Mouse (Mus musculus): ENCODE results near the gene Grin2a.

The Grin2a gene

GRCm38 (mm10) chr16:9752600-9752999 lies 242.8 kb downstream of the Grin2a start:
- no peak for DNase-seq (ENCODE audit: low spot score)

- DNase-seq (ENCODE audit: low spot score) = no peak
Measured at GRCm38 (mm10) chr16:9751045-9751569, 244.3 kb downstream of the Grin2a start.

DNA sequence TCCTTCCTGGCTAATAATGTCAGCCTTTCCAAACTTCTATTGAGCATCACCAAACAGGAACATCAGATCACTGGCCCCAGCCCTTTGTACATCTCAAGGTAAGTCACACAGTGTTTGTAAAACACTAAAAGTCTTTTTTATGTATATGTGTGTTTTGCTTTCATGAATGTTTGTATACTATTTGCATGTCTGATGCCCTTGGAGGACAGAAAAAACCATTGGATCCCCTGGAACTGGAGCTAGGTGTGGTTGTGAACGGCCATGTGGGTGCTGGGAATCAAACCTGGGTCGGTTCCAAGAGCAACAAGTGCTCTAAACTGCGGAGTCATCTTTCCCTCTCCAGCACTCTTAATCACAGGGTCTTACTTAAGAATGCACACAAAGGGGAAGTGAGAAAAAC lies 245.7 kb downstream of the Grin2a start:
- no peak for DNase-seq (ENCODE audit: low spot score)

GRCm38 (mm10) chr16:9742443-9742842 lies 252.9 kb downstream of the Grin2a start:
- DNase-seq (ENCODE audit: low spot score) = no peak

- no peak for DNase-seq (ENCODE audit: low spot score)
Measured at GRCm38 (mm10) chr16:9738679-9739078, 256.7 kb downstream of the Grin2a start.

DNA sequence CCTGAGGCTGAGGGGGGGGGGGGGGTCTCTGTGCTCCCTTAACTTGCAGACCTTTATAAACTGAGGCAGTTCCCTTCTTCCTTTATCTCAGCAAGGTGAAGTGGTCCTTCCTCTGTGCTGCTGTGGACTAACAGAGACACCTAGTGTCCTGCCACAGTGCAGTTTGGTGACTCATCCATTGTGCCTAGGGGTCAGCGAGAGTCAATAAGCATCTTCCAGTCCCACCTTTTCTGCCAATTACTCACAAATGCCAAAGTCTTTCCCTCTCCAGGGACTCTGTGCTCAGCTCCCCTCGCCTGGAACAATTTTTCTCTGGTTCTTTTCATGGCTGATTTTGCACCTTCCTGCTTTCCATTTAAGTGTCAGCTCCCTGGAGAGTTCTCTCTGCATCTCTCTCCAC lies 258.2 kb downstream of the Grin2a start:
- no peak for DNase-seq (ENCODE audit: low spot score)

DNA sequence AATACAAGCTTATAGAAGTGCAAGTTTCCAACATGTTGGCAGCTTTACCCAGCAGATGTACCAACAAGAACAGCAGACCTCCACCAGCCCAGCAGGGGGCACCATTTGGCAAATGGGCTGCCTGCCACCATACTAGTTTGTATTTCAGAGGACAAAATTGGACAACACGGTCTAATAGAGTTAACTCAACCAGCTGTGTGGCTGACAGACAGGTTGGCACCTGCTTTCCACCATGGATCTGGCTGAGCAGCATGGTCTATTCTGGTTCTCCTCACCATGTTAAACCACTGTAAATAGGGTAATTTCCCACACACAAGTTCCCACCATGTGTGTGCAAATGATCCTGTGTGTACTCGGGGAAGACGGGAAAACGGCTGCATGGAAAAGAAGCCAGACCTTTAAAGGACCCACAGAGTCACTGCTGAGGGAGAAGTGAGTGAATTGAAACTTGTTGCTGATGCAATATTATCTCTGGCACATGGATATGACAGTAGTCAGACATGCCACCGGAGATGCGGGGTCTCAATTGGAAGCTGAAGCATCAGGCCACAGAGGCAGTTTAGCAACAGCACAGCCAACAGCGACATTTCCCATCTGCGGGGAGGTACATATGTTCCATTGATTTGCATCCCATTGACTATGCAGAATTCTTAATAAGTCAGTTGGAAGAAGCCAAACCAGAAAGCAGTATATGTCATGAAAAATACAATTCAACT lies 259.8 kb downstream of the Grin2a start:
- DNase-seq (ENCODE audit: low spot score) = no peak

- no peak for DNase-seq (ENCODE audit: low spot score)
Measured at GRCm38 (mm10) chr16:9727603-9728002, 267.8 kb downstream of the Grin2a start.

DNA sequence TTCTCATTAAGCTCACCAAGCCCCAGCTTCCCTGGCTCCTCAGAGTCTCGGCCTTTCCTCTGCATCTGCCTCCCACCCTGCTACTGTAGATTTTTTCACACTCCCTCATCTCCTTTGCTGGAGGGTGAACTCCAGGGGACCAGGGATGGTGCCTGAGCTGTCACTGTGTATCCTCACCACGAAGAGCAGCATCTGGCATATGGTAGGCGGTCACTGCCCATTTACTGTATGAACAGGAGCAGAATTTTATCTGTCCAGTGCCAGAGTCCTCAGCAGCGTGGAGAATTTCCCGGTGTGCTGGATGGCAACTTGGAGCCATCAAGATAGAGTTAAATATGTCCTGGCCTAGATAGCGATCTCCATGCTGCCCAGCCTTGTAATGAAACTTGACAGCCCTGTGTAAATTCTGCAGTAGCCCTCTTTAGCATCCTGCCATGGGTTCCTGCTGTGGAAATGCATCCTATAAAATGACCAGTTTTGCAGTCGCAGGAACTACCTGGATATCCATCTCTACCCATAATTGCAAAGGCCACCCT lies 269.7 kb downstream of the Grin2a start:
- no peak for DNase-seq (ENCODE audit: low spot score)

- no peak for DNase-seq (ENCODE audit: low spot score)
Measured at GRCm38 (mm10) chr16:9711398-9711797, 284.0 kb downstream of the Grin2a start.

DNA sequence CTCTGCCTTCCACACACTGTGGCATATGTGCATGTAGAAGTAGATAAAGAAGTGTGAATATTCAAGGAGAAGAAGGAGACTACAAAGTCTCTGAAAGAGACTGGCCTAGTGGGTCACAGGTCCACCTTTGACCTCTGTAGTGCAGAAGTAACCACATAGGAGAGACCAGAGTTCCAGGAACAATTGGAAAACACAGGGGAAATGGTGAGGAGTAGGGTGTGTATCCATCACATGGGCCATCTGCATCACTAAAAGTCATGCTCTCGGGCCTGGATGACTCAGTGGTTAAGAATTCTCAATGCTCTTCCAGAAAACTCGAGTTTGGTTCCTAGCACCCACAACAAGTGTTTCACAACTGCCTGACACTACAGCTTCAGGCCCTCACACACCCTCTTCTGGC lies 285.4 kb downstream of the Grin2a start:
- no peak for DNase-seq (ENCODE audit: low spot score)

DNA sequence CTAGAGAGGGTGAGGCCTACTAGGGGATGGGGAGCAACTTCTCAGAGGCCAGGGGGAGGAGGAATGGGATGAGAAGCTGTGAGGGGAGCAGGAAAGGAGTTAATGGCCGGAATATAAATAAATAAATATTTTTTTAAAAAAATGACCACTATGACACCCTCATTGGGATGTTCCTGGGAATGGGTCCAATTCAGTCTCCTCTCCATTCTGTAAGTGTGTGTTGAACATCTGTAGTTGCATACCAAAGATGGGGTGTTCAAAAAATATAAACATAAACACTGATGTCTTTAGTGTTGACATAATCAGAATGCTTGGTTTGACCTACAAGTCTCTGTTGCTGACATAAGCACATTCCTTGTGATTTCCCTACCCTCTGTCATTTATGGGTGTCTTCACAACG lies 298.2 kb downstream of the Grin2a start:
- DNase-seq (ENCODE audit: low spot score) = no peak

- DNase-seq (ENCODE audit: low spot score) = no peak
Measured at GRCm38 (mm10) chr16:9694081-9694480, 301.3 kb downstream of the Grin2a start.

GRCm38 (mm10) chr16:9688523-9689140 lies 306.7 kb downstream of the Grin2a start:
- no peak for DNase-seq (ENCODE audit: low spot score)

- DNase-seq (ENCODE audit: low spot score) = no peak
Measured at GRCm38 (mm10) chr16:9680572-9680971, 314.8 kb downstream of the Grin2a start.

DNA sequence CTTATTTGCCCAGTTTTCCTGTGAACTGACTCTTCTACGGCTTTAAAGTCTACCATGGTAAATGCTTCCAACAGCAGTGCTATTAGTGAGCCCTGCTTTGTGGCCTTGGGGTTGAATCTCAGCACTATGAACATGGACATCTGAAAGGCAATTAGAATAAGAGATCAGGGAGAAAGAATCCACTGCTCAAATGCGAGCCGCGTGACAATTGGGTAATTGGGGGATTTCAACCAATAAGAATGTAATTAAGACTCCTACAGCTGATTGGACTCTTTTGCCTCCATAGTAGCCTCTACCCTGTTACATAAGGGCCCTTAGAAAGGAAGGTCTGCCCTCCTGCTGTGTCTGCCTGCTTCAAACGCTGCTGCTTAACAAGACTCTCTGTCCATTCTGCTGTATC lies 315.4 kb downstream of the Grin2a start:
- DNase-seq (ENCODE audit: low spot score) = no peak

- no peak for DNase-seq (ENCODE audit: low spot score)
Measured at GRCm38 (mm10) chr16:9678750-9679149, 316.6 kb downstream of the Grin2a start.

GRCm38 (mm10) chr16:9672390-9672789 lies 323.0 kb downstream of the Grin2a start:
- DNase-seq (ENCODE audit: low spot score) = no peak

DNA sequence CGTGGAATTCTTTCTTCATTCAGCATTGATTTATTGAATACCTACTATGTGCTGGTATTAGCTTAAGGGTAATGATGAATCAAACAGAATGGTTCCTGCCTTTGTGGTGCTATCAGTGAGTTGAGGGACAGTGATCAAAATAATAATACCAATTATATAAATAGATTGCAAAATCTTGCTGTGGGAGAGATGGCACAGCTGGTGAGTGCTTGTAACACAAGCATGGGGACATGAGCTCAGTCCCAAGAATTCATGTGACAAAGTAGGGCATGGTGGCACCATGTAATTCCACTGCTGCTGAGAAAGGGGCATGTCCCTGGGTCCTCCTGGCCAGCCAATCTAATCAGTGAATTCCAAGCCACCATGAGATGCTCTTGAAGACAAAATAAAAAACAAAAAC lies 324.1 kb downstream of the Grin2a start:
- DNase-seq (ENCODE audit: low spot score) = no peak

DNA sequence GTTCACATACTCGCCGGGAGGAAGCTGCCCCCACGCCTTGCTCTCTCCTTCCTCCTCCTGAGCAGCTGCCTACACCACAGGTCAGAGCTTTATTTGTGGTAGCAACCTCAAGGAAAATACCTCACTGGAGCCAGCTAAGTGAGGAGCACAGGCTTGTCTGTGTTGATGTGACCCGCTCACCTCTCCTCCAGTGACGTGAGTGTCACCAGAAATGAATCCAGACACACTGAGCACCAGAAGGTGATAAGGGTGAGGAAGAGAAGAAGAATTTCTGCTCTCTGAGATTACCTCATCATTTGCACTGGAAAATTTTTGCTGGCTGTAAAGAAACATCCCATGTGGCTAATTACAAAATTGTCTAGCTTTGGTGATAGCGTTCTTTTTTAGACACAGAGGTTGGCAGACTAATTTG lies 324.6 kb downstream of the Grin2a start:
- no peak for DNase-seq (ENCODE audit: low spot score)

DNA sequence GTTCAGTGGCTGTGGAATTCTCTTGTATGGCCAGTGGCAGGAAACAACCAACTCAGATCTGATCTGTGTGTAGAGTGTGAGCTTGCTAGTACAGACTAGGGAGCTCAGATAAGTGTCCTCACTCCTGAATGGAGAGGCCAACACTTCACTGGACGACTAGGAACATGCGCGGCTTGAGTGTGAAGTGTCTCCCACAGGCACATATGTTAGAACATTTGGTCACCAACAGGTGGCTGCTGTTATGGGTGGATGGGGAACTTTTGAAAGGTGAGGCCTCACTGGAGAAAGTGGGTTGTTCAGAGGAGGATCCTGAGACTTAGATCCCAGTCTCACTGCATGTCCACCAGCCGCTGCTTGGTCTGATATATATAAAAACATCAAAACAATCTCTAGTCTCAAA lies 329.5 kb downstream of the Grin2a start:
- DNase-seq (ENCODE audit: low spot score) = no peak

- DNase-seq (ENCODE audit: low spot score) = no peak
Measured at GRCm38 (mm10) chr16:9664060-9664459, 331.3 kb downstream of the Grin2a start.

- no peak for DNase-seq (ENCODE audit: low spot score)
Measured at GRCm38 (mm10) chr16:9663508-9663907, 331.9 kb downstream of the Grin2a start.
